Mouse (Mus musculus): ENCODE measurements around the gene Lipe. TPM values are rescaled to one million over a fixed set of nuclear protein-coding genes. Genes with fewer than 3 reads are reported as not detected.

Gene Lipe
- total and polyA plus RNA-seq, 3 experiments = 4.5 to 15.4 TPM; not detected in 1

GRCm38 (mm10) chr7:25341000-25341784 lies 57.3 kb downstream of the Lipe start:
- Histone ChIP-seq H3K4me1 (ENCODE audit: control insufficient read depth in 1 of 2, insufficient read depth in 2 of 2, low read length in 2 of 2) (no peaks in the 10 kb centered on the region), H3K9ac (ENCODE audit: control insufficient read depth, low read depth, low read length, poor library complexity, severe bottlenecking) (no peak overlapping the region), H3K9me3 (replicated peaks; ENCODE audit: insufficient read depth, low read length) (no peaks in the 10 kb centered on the region), H3K27ac (ENCODE audit: control insufficient read depth, low read depth, low read length) (no peak overlapping the region), H3K79me2 (ENCODE audit: control insufficient read depth, insufficient read depth, low read length, poor library complexity) (no peaks in the 10 kb centered on the region), H3K4me3 (ENCODE audit: control insufficient read depth in 1 of 2, insufficient read depth in 1 of 2, low read depth in 2 of 2, low read length in 2 of 2) (no peak overlapping the region), H3K27me3 (ENCODE audit: control insufficient read depth in 1 of 2, insufficient read depth in 2 of 2, low read length in 2 of 2) (no peaks in the 10 kb centered on the region), H3K36me3 (ENCODE audit: control insufficient read depth in 1 of 2, insufficient read depth in 2 of 2, low read length in 2 of 2) (0 out of 4 replicates have a peak, but pooled peaks cover 0 to 2% of the 10 kb centered on the region in 2 experiments)
- no peak for DNase-seq (ENCODE audit: low read depth, low spot score)
- no peak for TF ChIP-seq ZNF384 (IDR thresholded peaks at IDR 0.05; ENCODE audit: low read depth, low read length)

- H3K4me1 ChIP-seq (ENCODE audit: control insufficient read depth in 1 of 2, insufficient read depth in 2 of 2, low read length in 2 of 2) = no peaks in the 10 kb centered on the region
- no peak overlapping the region for H3K4me3 ChIP-seq (ENCODE audit: control insufficient read depth in 1 of 2, insufficient read depth in 1 of 2, low read depth in 2 of 2, low read length in 2 of 2)
- no peaks in the 10 kb centered on the region for H3K9me3 ChIP-seq (replicated peaks; ENCODE audit: insufficient read depth, low read length)
- no peaks in the 10 kb centered on the region for H3K79me2 ChIP-seq (ENCODE audit: control insufficient read depth, insufficient read depth, low read length, poor library complexity)
- no peak for DNase-seq (ENCODE audit: low read depth, low spot score)
- no peaks in the 10 kb centered on the region for H3K27me3 ChIP-seq (ENCODE audit: control insufficient read depth in 1 of 2, insufficient read depth in 2 of 2, low read length in 2 of 2)
- H3K9ac ChIP-seq (ENCODE audit: control insufficient read depth, low read depth, low read length, poor library complexity, severe bottlenecking) = no peak overlapping the region
- H3K36me3 ChIP-seq (ENCODE audit: control insufficient read depth in 1 of 2, insufficient read depth in 2 of 2, low read length in 2 of 2) = 0 out of 4 replicates have a peak, but pooled peaks cover 0 to 2% of the 10 kb centered on the region in 2 experiments
- H3K27ac ChIP-seq (ENCODE audit: control insufficient read depth, low read depth, low read length) = no peak overlapping the region
- TF ChIP-seq CHD1 (IDR thresholded peaks at IDR 0.05; ENCODE audit: low read depth, low read length) (no peak), NRF1 (IDR thresholded peaks at IDR 0.05; ENCODE audit: insufficient read depth, low read depth, low read length, poor library complexity, severe bottlenecking) (no peak), POLR2AphosphoS2 (IDR thresholded peaks at IDR 0.05; ENCODE audit: low read length) (no peak)
Observed at GRCm38 (mm10) chr7:25339329-25339728, 59.2 kb downstream of the Lipe start.

GRCm38 (mm10) chr7:25334472-25334871 lies 64.0 kb downstream of the Lipe start:
- H3K27ac ChIP-seq (ENCODE audit: control insufficient read depth, low read depth, low read length) = no peak overlapping the region
- TF ChIP-seq KAT2A (conservative IDR thresholded peaks at IDR 0.05; ENCODE audit: low read depth, low read length) = no peak
- no peak for TF ChIP-seq MXI1 (IDR thresholded peaks at IDR 0.05; ENCODE audit: low read depth, low read length)
- TF ChIP-seq CHD2 (IDR thresholded peaks at IDR 0.05; ENCODE audit: low read length) = no peak
- no peak for TF ChIP-seq CHD1 (IDR thresholded peaks at IDR 0.05; ENCODE audit: low read depth, low read length)
- no peak for TF ChIP-seq ETS1 (IDR thresholded peaks at IDR 0.05; ENCODE audit: low read depth, low read length)
- TF ChIP-seq POLR2AphosphoS2 (IDR thresholded peaks at IDR 0.05; ENCODE audit: low read length) = no peak
- no peak for TF ChIP-seq ZNF384 (IDR thresholded peaks at IDR 0.05; ENCODE audit: low read depth, low read length)
- no peak for TF ChIP-seq MAZ (IDR thresholded peaks at IDR 0.05; ENCODE audit: low read depth, low read length)
- TF ChIP-seq ELF1 (IDR thresholded peaks at IDR 0.05; ENCODE audit: low read depth, low read length) = no peak
- no peak for TF ChIP-seq EP300 (IDR thresholded peaks at IDR 0.05; ENCODE audit: low read depth in 1 of 2, low read length in 2 of 2)
- no peak for TF ChIP-seq MYC (IDR thresholded peaks at IDR 0.05; ENCODE audit: low read depth, low read length)
- TF ChIP-seq TAL1 (IDR thresholded peaks at IDR 0.05; ENCODE audit: low read length) = no peak
- TF ChIP-seq GATA1 (IDR thresholded peaks at IDR 0.05; ENCODE audit: low read depth, low read length) = no peak
- no peak for TF ChIP-seq JUND (IDR thresholded peaks at IDR 0.05; ENCODE audit: low read depth, low read length)
- TF ChIP-seq TCF12 (IDR thresholded peaks at IDR 0.05; ENCODE audit: low read depth, low read length) = no peak
- no peak for TF ChIP-seq HCFC1 (IDR thresholded peaks at IDR 0.05; ENCODE audit: low read depth, low read length)
- no peak for TF ChIP-seq E2F4 (IDR thresholded peaks at IDR 0.05; ENCODE audit: borderline replicate concordance, low read depth, low read length)
- no peak for TF ChIP-seq SIN3A (IDR thresholded peaks at IDR 0.05; ENCODE audit: low read length)
- no peaks in the 10 kb centered on the region for H3K9me3 ChIP-seq (replicated peaks; ENCODE audit: insufficient read depth, low read length)
- DNase-seq (ENCODE audit: low read depth, low spot score) = no peak
- H3K4me1 ChIP-seq (ENCODE audit: control insufficient read depth in 1 of 2, insufficient read depth in 2 of 2, low read length in 2 of 2) = no peaks in the 10 kb centered on the region
- H3K9ac ChIP-seq (ENCODE audit: control insufficient read depth, low read depth, low read length, poor library complexity, severe bottlenecking) = no peak overlapping the region
- H3K27me3 ChIP-seq (ENCODE audit: control insufficient read depth in 1 of 2, insufficient read depth in 2 of 2, low read length in 2 of 2) = no peaks in the 10 kb centered on the region
- no peak overlapping the region for H3K4me3 ChIP-seq (ENCODE audit: control insufficient read depth in 1 of 2, insufficient read depth in 1 of 2, low read depth in 2 of 2, low read length in 2 of 2)
- no peaks in the 10 kb centered on the region for H3K36me3 ChIP-seq (ENCODE audit: control insufficient read depth in 1 of 2, insufficient read depth in 2 of 2, low read length in 2 of 2)
- H3K79me2 ChIP-seq (ENCODE audit: control insufficient read depth, insufficient read depth, low read length, poor library complexity) = no peaks in the 10 kb centered on the region

Measured in MEL (cell line).